15 mouse cellular contexts compared by ENCODE assay signal in the genomic region with DNA sequence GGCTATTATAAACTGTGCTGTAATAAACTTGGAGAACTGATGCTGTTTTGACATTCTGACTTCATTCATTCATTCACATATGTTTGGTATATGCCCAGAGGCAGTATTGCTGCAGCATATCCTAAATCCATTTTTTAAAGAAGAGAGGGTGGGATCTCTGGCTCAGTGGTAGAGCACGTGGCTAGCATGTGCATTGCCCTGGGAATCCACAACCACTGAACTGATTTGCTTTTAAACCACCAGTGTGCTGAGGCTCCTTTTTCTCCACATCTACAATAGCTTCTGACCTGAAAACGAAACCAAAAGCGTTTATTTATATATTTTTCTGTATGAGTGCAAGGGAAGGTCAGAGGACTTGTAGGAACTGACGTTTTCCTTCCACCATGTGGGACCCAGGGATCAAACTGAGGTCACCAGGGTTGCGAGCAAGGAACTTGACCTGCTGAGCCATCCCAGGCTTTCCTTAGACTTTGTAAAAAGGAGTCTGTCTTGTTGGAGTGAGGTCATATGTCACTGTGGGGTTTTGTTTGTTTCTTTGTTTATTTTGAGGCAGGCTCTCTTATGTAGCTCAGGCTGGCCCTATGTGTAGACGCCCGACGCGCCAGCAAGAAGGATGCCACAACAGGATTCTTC.
DNase-seq lines count a peak whose midpoint lies in the region.
"Had no signal": no experiment of that assay in that cellular context is flagged by ENCODE, and none has a peak within 500 bp of the region (broad histone marks: within the 10 kb centered on the region; RNA-seq: fewer than 3 reads in every experiment).

No protein-coding gene starts in this region.

- peak; percentile 44 for DNase-seq in kidney, adult 11 months
- no peak for DNase-seq in kidney, postnatal 4 days
- DNase-seq in 3134 (ENCODE audit: extremely low read depth, insufficient read length, low spot score) (peak; percentile 2), 3T3-L1 (ENCODE audit: low read depth, low spot score) (peak; percentile 20)
- DNase-seq in kidney, adult 9 months, result peak; percentile 56
- DNase-seq in neural tube, embryonic 10.5 days (ENCODE audit: extremely low spot score, low spot score), result no peak
- no peak for DNase-seq in lung, postnatal 36 days
- DNase-seq: cerebellum, adult 18-20 months; cerebellum, postnatal 14 days; gastrocnemius, postnatal 14 days; heart, adult 18-20 months; heart, postnatal 10 days; lung, embryonic 14.5 days; midbrain, embryonic 14.5 days; thymus, adult 2 months had no signal

Comparison
In these comparisons a context has a peak if more than half of its experiments do, and no peak if none do; other contexts are left out.
1. DNase-seq: peak in kidney, adult 11 months (single experiment), 3134 (single experiment), 3T3-L1 (single experiment) and kidney, adult 9 months (single experiment); none in kidney, postnatal 4 days (0 of 2), neural tube, embryonic 10.5 days (single experiment) and lung, postnatal 36 days (single experiment).